Mouse (Mus musculus) hindbrain, embryonic 12.5 days (tissue): ENCODE results near the gene Nkd1. TPM values are rescaled to one million over a fixed set of nuclear protein-coding genes. Genes with fewer than 3 reads are reported as not detected.

Experiments used
- ATAC-seq: fragments of 200-750 bp; cut with Nextera tagmentation; 2 replicates; pipeline ENCODE4 v1.8.0; 2017; ENCODE audit warnings: moderate TSS enrichment; ENCODE audit not compliant: low FRiP score
- H3K27ac ChIP-seq: fragments of 300-500 bp; sonication (generic); 2 replicates; pipeline ENCODE4 v1.5.1; 2016; ENCODE audit warnings: mild to moderate bottlenecking
- H3K27me3 ChIP-seq: fragments of 300-500 bp; sonication (generic); 2 replicates; pipeline ENCODE4 v1.6.1; 2016; ENCODE audit warnings: mild to moderate bottlenecking
- H3K36me3 ChIP-seq: fragments of 300-500 bp; sonication (generic); 2 replicates; pipeline ENCODE4 v1.6.1; 2016; ENCODE audit warnings: mild to moderate bottlenecking
- H3K4me1 ChIP-seq: fragments of 300-500 bp; sonication (generic); 2 replicates; pipeline ENCODE4 v1.6.1; 2016
- H3K4me2 ChIP-seq: fragments of 300-500 bp; sonication (generic); replicated peaks from 2 replicates; pipeline ENCODE4 v1.6.1; 2016; ENCODE audit warnings: mild to moderate bottlenecking
- H3K4me3 ChIP-seq: fragments of 300-500 bp; sonication (generic); 2 replicates; pipeline ENCODE4 v1.5.1; 2016; ENCODE audit warnings: mild to moderate bottlenecking
- H3K9ac ChIP-seq: fragments of 300-500 bp; sonication (generic); 2 replicates; pipeline ENCODE4 v1.6.1; 2016; ENCODE audit warnings: mild to moderate bottlenecking, moderate library complexity
- H3K9me3 ChIP-seq: fragments of 300-500 bp; sonication (generic); replicated peaks from 2 replicates; pipeline ENCODE4 v1.6.1; 2016; ENCODE audit warnings: mild to moderate bottlenecking
- WGBS: fragments of 180-500 bp; shearing (Covaris S2); methylation state at CpG from one replicate; pipeline ENCODE4 v1.1.7; 2016; 5-methylcytosine and 5-hydroxymethylcytosine counted together
- polyA plus RNA-seq: library from polyadenylated mRNA; unstranded; fragments of >200 nt; fragmentation: Nextera tagmentation; extraction: Ambion mirVana; gene quantifications from 2 replicates; pipeline ENCODE4 v1.2.1, GENCODE M21; 2016

Gene Nkd1
- polyA plus RNA-seq, 1 experiment from 2014 or later = 111 TPM

GRCm38 (mm10) chr8:88521541-88522414, 624 bp downstream of the Nkd1 start:
- Histone ChIP-seq H3K4me2 (peak overlapping the region; percentile 93), H3K27ac (peak overlapping the region; percentile 78), H3K36me3 (no peaks in the 10 kb centered on the region), H3K9ac (peak overlapping the region; percentile 83), H3K9me3 (no peaks in the 10 kb centered on the region), H3K27me3 (peaks cover 14% of the 10 kb centered on the region), H3K4me1 (peaks cover 56% of the 10 kb centered on the region), H3K4me3 (peak overlapping the region; percentile 88)
- under 1% methylated on average over 47 of the region's 65 CpGs for WGBS
- peak; percentile 44 for ATAC-seq

DNA sequence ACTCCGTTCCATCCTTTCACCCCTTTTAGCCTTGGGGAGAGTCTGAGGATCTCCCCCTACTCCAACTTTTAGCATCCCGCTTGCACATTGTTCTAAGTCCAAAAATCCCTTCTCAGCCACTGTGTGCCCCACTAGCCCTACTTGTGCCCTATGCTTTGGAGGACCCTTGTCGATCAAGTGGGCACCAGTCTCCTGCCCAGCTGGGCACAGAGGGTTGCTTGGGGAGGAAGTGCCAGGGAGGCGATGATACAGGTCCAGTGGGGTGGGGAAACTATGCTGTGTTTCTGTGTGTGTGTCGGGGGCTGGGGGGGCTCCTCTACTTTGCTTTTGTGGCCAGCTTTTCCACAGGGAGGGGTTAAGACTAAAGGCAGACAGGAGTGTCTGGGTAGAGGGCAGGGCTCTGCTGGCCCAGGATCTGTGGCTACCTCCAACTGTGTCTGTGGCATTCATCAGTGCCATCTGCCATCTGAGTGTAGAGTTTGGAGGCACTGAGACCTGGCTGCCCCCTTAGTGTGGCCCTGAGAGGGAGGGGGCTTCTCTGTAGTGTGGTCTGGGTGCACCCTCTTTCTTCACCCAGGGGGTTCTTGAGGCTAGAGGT, 1.4 kb downstream of the Nkd1 start:
- no peaks in the 10 kb centered on the region for H3K36me3 ChIP-seq
- 25% methylated on average over 5 of the region's 5 CpGs for WGBS
- no peak for ATAC-seq
- H3K4me2 ChIP-seq = peak overlapping the region; percentile 93
- H3K27me3 ChIP-seq = peaks cover 14% of the 10 kb centered on the region
- peak overlapping the region; percentile 88 for H3K4me3 ChIP-seq
- H3K9me3 ChIP-seq = no peaks in the 10 kb centered on the region
- peak overlapping the region; percentile 83 for H3K9ac ChIP-seq
- peaks cover 61% of the 10 kb centered on the region for H3K4me1 ChIP-seq
- no peak overlapping the region for H3K27ac ChIP-seq

GRCm38 (mm10) chr8:88523621-88524020, 2.5 kb downstream of the Nkd1 start:
- no peak for ATAC-seq
- Histone ChIP-seq H3K4me2 (peak overlapping the region; percentile 93), H3K36me3 (0 out of 2 replicates have a peak, but pooled peaks cover 5% of the 10 kb centered on the region), H3K9me3 (no peaks in the 10 kb centered on the region), H3K4me3 (peak overlapping the region; percentile 88), H3K4me1 (peaks cover 69% of the 10 kb centered on the region), H3K9ac (peak overlapping the region; percentile 83), H3K27ac (no peak overlapping the region; the same call in 1 of the 2 replicates), H3K27me3 (peaks cover 13% of the 10 kb centered on the region)
- WGBS = 20% methylated on average over 4 of the region's 4 CpGs

GRCm38 (mm10) chr8:88524132-88524531, 3.0 kb downstream of the Nkd1 start:
- Histone ChIP-seq H3K36me3 (0 out of 2 replicates have a peak, but pooled peaks cover 5% of the 10 kb centered on the region), H3K4me1 (peaks cover 65% of the 10 kb centered on the region), H3K9me3 (no peaks in the 10 kb centered on the region), H3K9ac (peak overlapping the region; percentile 10; the same call in 1 of the 2 replicates), H3K4me3 (peak overlapping the region; percentile 88), H3K27me3 (peaks cover 8% of the 10 kb centered on the region; the same call in 1 of the 2 replicates), H3K27ac (peak overlapping the region; percentile 1; the same call in 1 of the 2 replicates), H3K4me2 (peak overlapping the region; percentile 93)
- 4% methylated on average over 4 of the region's 4 CpGs for WGBS
- ATAC-seq = no peak

GRCm38 (mm10) chr8:88524851-88525250, 3.7 kb downstream of the Nkd1 start:
- Histone ChIP-seq H3K4me1 (peaks cover 63% of the 10 kb centered on the region), H3K4me3 (no peak overlapping the region), H3K36me3 (peaks cover 10% of the 10 kb centered on the region; the same call in 1 of the 2 replicates), H3K27ac (no peak overlapping the region), H3K9me3 (no peaks in the 10 kb centered on the region), H3K9ac (no peak overlapping the region; the same call in 1 of the 2 replicates), H3K4me2 (peak overlapping the region; percentile 93; the same call in 1 of the 2 replicates), H3K27me3 (peaks cover 5% of the 10 kb centered on the region; the same call in 1 of the 2 replicates)
- WGBS = 58% methylated on average over 7 of the region's 7 CpGs
- ATAC-seq = no peak

- no peak overlapping the region for H3K4me3 ChIP-seq
- peak overlapping the region; percentile 6; the same call in 1 of the 2 replicates for H3K4me2 ChIP-seq
- H3K27me3 ChIP-seq = no peaks in the 10 kb centered on the region
- H3K9me3 ChIP-seq = no peaks in the 10 kb centered on the region
- H3K36me3 ChIP-seq = peaks cover 15% of the 10 kb centered on the region; the same call in 1 of the 2 replicates
- 69% methylated on average over 5 of the region's 5 CpGs for WGBS
- H3K27ac ChIP-seq = no peak overlapping the region
- ATAC-seq = no peak
- no peak overlapping the region for H3K9ac ChIP-seq
- peaks cover 60% of the 10 kb centered on the region for H3K4me1 ChIP-seq
Measured at GRCm38 (mm10) chr8:88526296-88526695, 5.1 kb downstream of the Nkd1 start.

- Histone ChIP-seq H3K27me3 (no peaks in the 10 kb centered on the region), H3K4me2 (no peak overlapping the region), H3K36me3 (peaks cover 15% of the 10 kb centered on the region; the same call in 1 of the 2 replicates), H3K27ac (no peak overlapping the region), H3K9me3 (no peaks in the 10 kb centered on the region), H3K9ac (no peak overlapping the region), H3K4me3 (no peak overlapping the region), H3K4me1 (peaks cover 47% of the 10 kb centered on the region)
- no peak for ATAC-seq
- 77% methylated on average over 9 of the region's 9 CpGs for WGBS
Measured at GRCm38 (mm10) chr8:88528186-88528585, 7.0 kb downstream of the Nkd1 start.

- H3K9me3 ChIP-seq = no peaks in the 10 kb centered on the region
- H3K4me2 ChIP-seq = no peak overlapping the region
- peaks cover 33% of the 10 kb centered on the region for H3K4me1 ChIP-seq
- no peak overlapping the region for H3K27ac ChIP-seq
- 91% methylated on average over 4 of the region's 4 CpGs for WGBS
- peaks cover 15% of the 10 kb centered on the region; the same call in 1 of the 2 replicates for H3K36me3 ChIP-seq
- H3K27me3 ChIP-seq = no peaks in the 10 kb centered on the region
- no peak overlapping the region for H3K4me3 ChIP-seq
- no peak overlapping the region for H3K9ac ChIP-seq
- no peak for ATAC-seq
Measured at GRCm38 (mm10) chr8:88529798-88530197, 8.6 kb downstream of the Nkd1 start.

GRCm38 (mm10) chr8:88537081-88537480, 15.9 kb downstream of the Nkd1 start:
- H3K9ac ChIP-seq = no peak overlapping the region
- no peaks in the 10 kb centered on the region for H3K27me3 ChIP-seq
- 0 out of 2 replicates have a peak, but pooled peaks cover 6% of the 10 kb centered on the region for H3K36me3 ChIP-seq
- no peaks in the 10 kb centered on the region for H3K9me3 ChIP-seq
- no peak for ATAC-seq
- peaks cover 17% of the 10 kb centered on the region; the same call in 1 of the 2 replicates for H3K4me1 ChIP-seq
- H3K27ac ChIP-seq = peak overlapping the region; percentile 24; the same call in 1 of the 2 replicates
- H3K4me3 ChIP-seq = no peak overlapping the region
- no peak overlapping the region for H3K4me2 ChIP-seq
- 39% methylated on average over 2 of the region's 2 CpGs for WGBS

- 75% methylated on average over 19 of the region's 19 CpGs for WGBS
- Histone ChIP-seq H3K4me3 (no peak overlapping the region), H3K36me3 (peaks cover 6% of the 10 kb centered on the region; the same call in 1 of the 2 replicates), H3K27me3 (no peaks in the 10 kb centered on the region), H3K4me1 (peaks cover 17% of the 10 kb centered on the region; the same call in 1 of the 2 replicates), H3K9ac (no peak overlapping the region), H3K4me2 (no peak overlapping the region), H3K27ac (peak overlapping the region; percentile 24), H3K9me3 (no peaks in the 10 kb centered on the region)
- ATAC-seq = 0 out of 2 replicates have a peak, but pooled peaks have one; percentile 35
Measured at GRCm38 (mm10) chr8:88537998-88538975, 17.1 kb downstream of the Nkd1 start.

DNA sequence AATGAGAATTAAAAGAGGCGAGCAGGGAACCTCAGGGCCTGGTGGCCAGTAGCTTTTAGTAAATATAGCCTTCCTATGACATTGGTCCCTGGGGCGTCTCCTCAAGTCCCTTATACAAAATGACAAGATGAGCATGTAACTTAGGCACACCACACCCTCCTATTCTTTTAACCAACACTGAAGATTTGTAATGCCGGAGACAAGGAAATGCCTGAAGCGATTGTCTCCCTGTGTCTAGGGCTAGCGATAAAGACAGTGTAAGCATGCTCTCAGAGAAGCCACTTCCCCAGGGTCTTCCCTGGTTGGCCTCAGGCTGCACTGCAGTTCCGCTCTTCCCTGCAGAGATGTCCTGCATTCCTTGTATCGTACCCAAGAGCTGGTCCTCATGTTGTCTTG, 17.8 kb downstream of the Nkd1 start:
- ATAC-seq = no peak
- no peak overlapping the region for H3K9ac ChIP-seq
- peaks cover 17% of the 10 kb centered on the region; the same call in 1 of the 2 replicates for H3K4me1 ChIP-seq
- no peak overlapping the region for H3K27ac ChIP-seq
- peaks cover 13% of the 10 kb centered on the region for H3K36me3 ChIP-seq
- no peaks in the 10 kb centered on the region for H3K27me3 ChIP-seq
- 89% methylated on average over 7 of the region's 7 CpGs for WGBS
- H3K4me2 ChIP-seq = no peak overlapping the region
- no peaks in the 10 kb centered on the region for H3K9me3 ChIP-seq
- H3K4me3 ChIP-seq = no peak overlapping the region
